Mouse (Mus musculus): ENCODE results near the gene Med22. TPM values are rescaled to one million over a fixed set of nuclear protein-coding genes. Genes with fewer than 3 reads are reported as not detected.

Gene Med22
- polyA plus RNA-seq, 1 experiment from 2014 or later = 35.2 TPM

Other genes starting within 250 kb of the Med22 start
- not detected in 2 replicates for gene Lcn4, start 239.4 kb downstream of the Med22 start, polyA plus RNA-seq (2015; fragmentation: Nextera tagmentation; extraction: Ambion mirVana)
- gene Abo, start 45.7 kb downstream of the Med22 start, polyA plus RNA-seq (2015; fragmentation: Nextera tagmentation; extraction: Ambion mirVana) = not detected in 2 replicates
- gene Surf6, start 7.8 kb downstream of the Med22 start, polyA plus RNA-seq (2015; fragmentation: Nextera tagmentation; extraction: Ambion mirVana) = 13.5 and 15.9 TPM in 2 replicates
- gene Rpl7a, start 87 bp upstream of the Med22 start, polyA plus RNA-seq (2015; fragmentation: Nextera tagmentation; extraction: Ambion mirVana) = 314 and 345 TPM in 2 replicates
- 28.9 and 31.6 TPM in 2 replicates for gene Surf2, start 5.7 kb upstream of the Med22 start, polyA plus RNA-seq (2015; fragmentation: Nextera tagmentation; extraction: Ambion mirVana)
- 44.6 and 45.3 TPM in 2 replicates for gene Surf1, start 5.9 kb upstream of the Med22 start, polyA plus RNA-seq (2015; fragmentation: Nextera tagmentation; extraction: Ambion mirVana)
- 157 and 192 TPM in 2 replicates for gene Surf4, start 23.3 kb upstream of the Med22 start, polyA plus RNA-seq (2015; fragmentation: Nextera tagmentation; extraction: Ambion mirVana)
- 0.10 and 0.11 TPM in 2 replicates for gene Stkld1, start 23.4 kb upstream of the Med22 start, polyA plus RNA-seq (2015; fragmentation: Nextera tagmentation; extraction: Ambion mirVana)
- gene Rexo4, start 53.7 kb upstream of the Med22 start, polyA plus RNA-seq (2015; fragmentation: Nextera tagmentation; extraction: Ambion mirVana) = 23.6 and 29.7 TPM in 2 replicates
- not detected in 2 replicates for gene Adamts13, start 62.7 kb upstream of the Med22 start, polyA plus RNA-seq (2015; fragmentation: Nextera tagmentation; extraction: Ambion mirVana)
- 35.4 and 48.3 TPM in 2 replicates for gene Cacfd1, start 99.2 kb upstream of the Med22 start, polyA plus RNA-seq (2015; fragmentation: Nextera tagmentation; extraction: Ambion mirVana)
- 0.26 and 0.57 TPM in 2 replicates for gene Slc2a6, start 117.3 kb upstream of the Med22 start, polyA plus RNA-seq (2015; fragmentation: Nextera tagmentation; extraction: Ambion mirVana)
- 0.18 and 0.42 TPM in 2 replicates for gene Mymk, start 161.5 kb upstream of the Med22 start, polyA plus RNA-seq (2015; fragmentation: Nextera tagmentation; extraction: Ambion mirVana)
- 12.3 and 13.8 TPM in 2 replicates for gene Adamtsl2, start 168.7 kb upstream of the Med22 start, polyA plus RNA-seq (2015; fragmentation: Nextera tagmentation; extraction: Ambion mirVana)
- gene Fam163b, start 231.8 kb upstream of the Med22 start, polyA plus RNA-seq (2015; fragmentation: Nextera tagmentation; extraction: Ambion mirVana) = 0.39 and 0.67 TPM in 2 replicates